11 mouse cellular contexts compared by ENCODE assay signal in the genomic region with DNA sequence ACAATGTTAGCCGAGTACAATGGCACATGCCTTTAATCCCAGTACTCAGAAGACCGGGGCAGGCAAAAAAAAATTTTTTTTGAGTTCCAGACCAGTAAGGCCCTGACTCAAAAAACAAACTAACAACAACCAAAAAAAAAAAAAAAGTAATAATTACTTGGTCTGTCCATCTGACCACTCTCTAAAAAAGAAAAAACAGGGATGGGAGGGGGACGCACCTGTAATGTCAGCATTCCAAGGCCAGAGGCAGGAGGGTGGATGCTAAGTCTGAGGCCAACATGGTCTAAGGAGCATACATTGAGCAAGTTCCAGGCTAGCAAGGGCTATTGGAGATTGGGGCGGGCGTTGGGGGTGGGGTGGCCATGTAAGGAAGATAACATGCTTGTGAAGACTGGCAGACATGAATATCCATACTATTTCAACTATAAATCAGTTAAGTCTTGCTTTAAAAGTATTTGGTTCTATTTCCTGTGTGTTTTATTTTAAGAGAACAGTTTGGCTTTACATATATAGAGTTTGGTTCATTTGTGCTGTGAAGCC. TPM values are rescaled to one million over a fixed set of nuclear protein-coding genes. Genes with fewer than 3 reads are reported as not detected.
DNase-seq lines count a peak whose midpoint lies in the region; ATAC-seq and TF ChIP-seq lines count a peak whose summit lies in the region.
"Had no signal": no experiment of that assay in that cellular context is flagged by ENCODE, and none has a peak within 500 bp of the region (broad histone marks: within the 10 kb centered on the region; RNA-seq: fewer than 3 reads in every experiment).

No protein-coding gene starts in this region.

- no peaks in the 10 kb centered on the region for H3K27me3 ChIP-seq in heart, embryonic 10.5 days (ENCODE audit: insufficient read depth, poor library complexity, severe bottlenecking)
- no peaks in the 10 kb centered on the region for H3K27me3 ChIP-seq in heart, adult 2 months (ENCODE audit: control insufficient read depth, insufficient read depth, low read length)
- H3K27me3 ChIP-seq in C2C12 (ENCODE audit: control insufficient read depth, insufficient read depth, insufficient read length) = no peaks in the 10 kb centered on the region
- H3K27me3 ChIP-seq in forebrain, embryonic 12.5 days = no peaks in the 10 kb centered on the region
- no peaks in the 10 kb centered on the region for H3K27me3 ChIP-seq in liver, embryonic 14.5 days (ENCODE audit: control insufficient read depth, insufficient read depth, low read length)

- no peak for TF ChIP-seq POLR2A in heart, adult 2 months (IDR thresholded peaks at IDR 0.05; ENCODE audit: insufficient read depth, low read depth, low read length)

- no peak for DNase-seq in heart, embryonic 10.5 days (ENCODE audit: low spot score)
- no peak for DNase-seq in heart, adult 2 months
- peak in 2 of 3 experiments; percentile 26 to 33 for DNase-seq in liver, embryonic 14.5 days (ENCODE audit: low read depth in 3 of 3, low spot score in 3 of 3)
- no peak for DNase-seq in thymus, postnatal 10 days (ENCODE audit: low spot score in 2 of 2)
- DNase-seq in spleen, adult 12 weeks (ENCODE audit: low spot score) = no peak
- DNase-seq in spleen, postnatal 36 days (ENCODE audit: low spot score in 2 of 2) = no peak
- DNase-seq: B cell, adult 2 months; kidney, postnatal 36 days; spleen, adult 18-20 months had no signal

- peaks cover 8% of the 10 kb centered on the region; the same call in 1 of the 2 replicates for H3K4me1 ChIP-seq in heart, embryonic 10.5 days
- no peaks in the 10 kb centered on the region; the same call in none of the 2 replicates for H3K4me1 ChIP-seq in heart, adult 2 months (ENCODE audit: control insufficient read depth, insufficient read depth, low read length)
- H3K4me1 ChIP-seq in forebrain, embryonic 12.5 days = peaks cover 10% of the 10 kb centered on the region
- H3K4me1 ChIP-seq in liver, embryonic 14.5 days (replicated peaks; ENCODE audit: control insufficient read depth in 2 of 2, insufficient read depth in 2 of 2, low read length in 1 of 2) = peaks cover 6 to 7% of the 10 kb centered on the region in 2 experiments

- no peak overlapping the region for H3ac ChIP-seq in C2C12 (ENCODE audit: control insufficient read depth, insufficient read length, low read depth)

- H3K4me2 ChIP-seq in forebrain, embryonic 12.5 days = peak overlapping the region; percentile 68
- peak overlapping the region; percentile 81 for H3K4me2 ChIP-seq in liver, embryonic 14.5 days (ENCODE audit: low read depth)

- no peaks in the 10 kb centered on the region; the same call in 1 of the 2 replicates for H3K79me2 ChIP-seq in heart, adult 2 months (replicated peaks; ENCODE audit: control insufficient read depth, insufficient read depth, low read length)
- H3K79me2 ChIP-seq in C2C12 (ENCODE audit: control insufficient read depth, insufficient read depth) = peaks cover 45% of the 10 kb centered on the region

- H3K9me3 ChIP-seq in heart, embryonic 10.5 days = no peaks in the 10 kb centered on the region
- H3K9me3 ChIP-seq in forebrain, embryonic 12.5 days = no peaks in the 10 kb centered on the region
- no peaks in the 10 kb centered on the region for H3K9me3 ChIP-seq in liver, embryonic 14.5 days (ENCODE audit: control insufficient read depth, low read length)

- intact Hi-C loops in heart, adult 2 months (cut with DNase I) = loop anchor here (5.0 kb wide), 1 partner anchor 47 kb away; a partner anchor contains a TSS

- no peaks in the 10 kb centered on the region for H3K36me3 ChIP-seq in heart, embryonic 10.5 days
- no peaks in the 10 kb centered on the region for H3K36me3 ChIP-seq in heart, adult 2 months (ENCODE audit: control insufficient read depth, insufficient read depth, low read length)
- H3K36me3 ChIP-seq in C2C12 (ENCODE audit: control insufficient read depth, insufficient read depth) = peaks cover 13% of the 10 kb centered on the region
- no peaks in the 10 kb centered on the region for H3K36me3 ChIP-seq in forebrain, embryonic 12.5 days (replicated peaks)
- H3K36me3 ChIP-seq in liver, embryonic 14.5 days (replicated peaks; ENCODE audit: control insufficient read depth, insufficient read depth, low read depth) = no peaks in the 10 kb centered on the region; the same call in 1 of the 2 replicates

- 80% methylated on average over 5 of the region's 5 CpGs for WGBS in heart, embryonic 10.5 days
- WGBS in heart, adult 2 months = 90% methylated on average over 5 of the region's 5 CpGs
- WGBS in forebrain, embryonic 12.5 days = 92% methylated on average over 5 of the region's 5 CpGs
- 47% methylated on average over 5 of the region's 5 CpGs for WGBS in liver, embryonic 14.5 days (ENCODE audit: insufficient replicate concordance)

- H3K4me3 ChIP-seq in heart, embryonic 10.5 days = peak overlapping the region; percentile 98; the same call in 1 of the 2 replicates
- no peak overlapping the region for H3K4me3 ChIP-seq in heart, adult 2 months
- peak overlapping the region; percentile 92 for H3K4me3 ChIP-seq in C2C12 (ENCODE audit: insufficient read depth, poor library complexity, severe bottlenecking)
- peak overlapping the region; percentile 4; the same call in 1 of the 2 replicates for H3K4me3 ChIP-seq in forebrain, embryonic 12.5 days (replicated peaks)
- H3K4me3 ChIP-seq in liver, embryonic 14.5 days (ENCODE audit: insufficient read depth in 1 of 2, low read depth in 2 of 2, low read length in 2 of 2) = peak overlapping the region; percentile 31 to 85; a peak in 3 of 4 replicates

- H3K9ac ChIP-seq in heart, adult 2 months (ENCODE audit: low read depth, low read length) = no peak overlapping the region
- no peak overlapping the region for H3K9ac ChIP-seq in forebrain, embryonic 12.5 days
- peak overlapping the region; percentile 27; the same call in 1 of the 2 replicates for H3K9ac ChIP-seq in liver, embryonic 14.5 days (replicated peaks)

- no peak overlapping the region for H3K27ac ChIP-seq in heart, embryonic 10.5 days
- no peak overlapping the region for H3K27ac ChIP-seq in heart, adult 2 months
- H3K27ac ChIP-seq in forebrain, embryonic 12.5 days = no peak overlapping the region
- no peak overlapping the region for H3K27ac ChIP-seq in liver, embryonic 14.5 days

- peaks cover 20% of the 10 kb centered on the region for H3K79me3 ChIP-seq in C2C12 (ENCODE audit: low read depth)

- TF ChIP-seq EP300 in heart, adult 2 months (IDR thresholded peaks at IDR 0.05; ENCODE audit: insufficient read depth, low read depth, low read length) = no peak
- no peak for TF ChIP-seq EP300 in liver, embryonic 14.5 days (IDR thresholded peaks at IDR 0.05; ENCODE audit: low read depth)

- no peak for ATAC-seq in forebrain, embryonic 12.5 days (ENCODE audit: low FRiP score)
- ATAC-seq in liver, embryonic 14.5 days (ENCODE audit: insufficient read depth) = no peak

- no peak for TF ChIP-seq CTCF in heart, adult 2 months (IDR thresholded peaks at IDR 0.05)
- TF ChIP-seq CTCF in C2C12 (IDR thresholded peaks at IDR 0.05; ENCODE audit: control insufficient read depth, insufficient read depth, insufficient read length) = no peak
- no peak for TF ChIP-seq CTCF in liver, embryonic 14.5 days (IDR thresholded peaks at IDR 0.05; ENCODE audit: low read depth)

TF ChIP-seq in C2C12, 6 proteins besides CTCF, POLR2A, EP300 and RAD21:
- TF ChIP-seq MYOG (IDR thresholded peaks at IDR 0.05; ENCODE audit: control insufficient read depth, extremely low read depth, insufficient read length) (no peak), FOSL1 (IDR thresholded peaks at IDR 0.05; ENCODE audit: insufficient read depth, low read length, poor library complexity, severe bottlenecking) (no peak), CEBPB (IDR thresholded peaks at IDR 0.05; ENCODE audit: low read depth) (no peak), MAX (IDR thresholded peaks at IDR 0.05) (no peak), USF1 (IDR thresholded peaks at IDR 0.05; ENCODE audit: low read depth) (no peak), MYOD1 (IDR thresholded peaks at IDR 0.05; ENCODE audit: control insufficient read depth, insufficient read length, low read depth) (no peak)

RNA-seq across cellular contexts. Expression of a gene that starts 1.3 kb away (rescaled TPM):
- polyA plus RNA-seq in heart, embryonic 10.5 days (2016; fragmentation: Nextera tagmentation; extraction: Ambion mirVana) = not detected in 2 replicates
- total RNA-seq in heart, adult 2 months (2021) = not detected
- not detected in 2 replicates for polyA plus RNA-seq in heart, adult 2 months (2012; rRNA removed)
- not detected for polyA plus RNA-seq in C2C12 (2012; fragmentation: generic; extraction: Trizol)
- polyA plus RNA-seq in forebrain, embryonic 12.5 days (2016; fragmentation: Nextera tagmentation; extraction: Ambion mirVana) = 0.55 and 1.4 TPM in 2 replicates
- not detected in 2 replicates for polyA plus RNA-seq in liver, embryonic 14.5 days (2012; rRNA removed)
- polyA plus RNA-seq in liver, embryonic 14.5 days (2014; fragmentation: Nextera tagmentation; extraction: Ambion mirVana) = 0.33 and 0.44 TPM in 2 replicates

RNA-seq across cellular contexts. Expression of a gene that starts 1.6 kb away (rescaled TPM):
- polyA plus RNA-seq in heart, embryonic 10.5 days (2016; fragmentation: Nextera tagmentation; extraction: Ambion mirVana) = 13.4 and 21.3 TPM in 2 replicates
- total RNA-seq in heart, adult 2 months (2021) = 1 to 10 TPM; 3.6 to 4.4 TPM
- polyA plus RNA-seq in heart, adult 2 months (2012; rRNA removed) = 1.2 and 1.4 TPM in 2 replicates
- 3.4 TPM for polyA plus RNA-seq in C2C12 (2012; fragmentation: generic; extraction: Trizol)
- polyA plus RNA-seq in forebrain, embryonic 12.5 days (2016; fragmentation: Nextera tagmentation; extraction: Ambion mirVana) = 34.2 and 35.4 TPM in 2 replicates
- 2.7 and 5.4 TPM in 2 replicates for polyA plus RNA-seq in liver, embryonic 14.5 days (2012; rRNA removed)
- polyA plus RNA-seq in liver, embryonic 14.5 days (2014; fragmentation: Nextera tagmentation; extraction: Ambion mirVana) = 9.7 and 10.3 TPM in 2 replicates

RNA-seq across cellular contexts. Expression of a gene that starts 48.0 kb away (rescaled TPM):
- polyA plus RNA-seq in heart, embryonic 10.5 days (2016; fragmentation: Nextera tagmentation; extraction: Ambion mirVana) = 76.2 and 80.7 TPM in 2 replicates
- 10 to 100 TPM; 39.9 to 46.8 TPM for total RNA-seq in heart, adult 2 months (2021)
- 26.1 and 32.2 TPM in 2 replicates for polyA plus RNA-seq in heart, adult 2 months (2012; rRNA removed)
- polyA plus RNA-seq in C2C12 (2012; fragmentation: generic; extraction: Trizol) = 26.5 TPM
- polyA plus RNA-seq in forebrain, embryonic 12.5 days (2016; fragmentation: Nextera tagmentation; extraction: Ambion mirVana) = 98.6 TPM in 2 replicates
- polyA plus RNA-seq in liver, embryonic 14.5 days (2012; rRNA removed) = 12.0 and 17.0 TPM in 2 replicates
- 26.3 and 30.8 TPM in 2 replicates for polyA plus RNA-seq in liver, embryonic 14.5 days (2014; fragmentation: Nextera tagmentation; extraction: Ambion mirVana)

RNA-seq across cellular contexts. Expression of a gene that starts 59.3 kb away (rescaled TPM):
- 13.9 and 21.5 TPM in 2 replicates for polyA plus RNA-seq in heart, embryonic 10.5 days (2016; fragmentation: Nextera tagmentation; extraction: Ambion mirVana)
- 1 to 10 TPM; 3.8 to 5.3 TPM for total RNA-seq in heart, adult 2 months (2021)
- polyA plus RNA-seq in heart, adult 2 months (2012; rRNA removed) = 0.59 and 0.91 TPM in 2 replicates
- polyA plus RNA-seq in C2C12 (2012; fragmentation: generic; extraction: Trizol) = 9.1 TPM
- 64.0 and 66.0 TPM in 2 replicates for polyA plus RNA-seq in forebrain, embryonic 12.5 days (2016; fragmentation: Nextera tagmentation; extraction: Ambion mirVana)
- 1.0 and 2.0 TPM in 2 replicates for polyA plus RNA-seq in liver, embryonic 14.5 days (2012; rRNA removed)
- 2.4 and 2.8 TPM in 2 replicates for polyA plus RNA-seq in liver, embryonic 14.5 days (2014; fragmentation: Nextera tagmentation; extraction: Ambion mirVana)

Comparison
In these comparisons a context has a peak if more than half of its experiments do, and no peak if none do; other contexts are left out.
1. DNase-seq: peak in liver, embryonic 14.5 days (2 of 3); none in heart, embryonic 10.5 days (single experiment), heart, adult 2 months (0 of 2), thymus, postnatal 10 days (0 of 2), spleen, adult 12 weeks (single experiment) and spleen, postnatal 36 days (0 of 2).